ENCODE assay signal across 11 mouse cellular contexts in the genomic region with DNA sequence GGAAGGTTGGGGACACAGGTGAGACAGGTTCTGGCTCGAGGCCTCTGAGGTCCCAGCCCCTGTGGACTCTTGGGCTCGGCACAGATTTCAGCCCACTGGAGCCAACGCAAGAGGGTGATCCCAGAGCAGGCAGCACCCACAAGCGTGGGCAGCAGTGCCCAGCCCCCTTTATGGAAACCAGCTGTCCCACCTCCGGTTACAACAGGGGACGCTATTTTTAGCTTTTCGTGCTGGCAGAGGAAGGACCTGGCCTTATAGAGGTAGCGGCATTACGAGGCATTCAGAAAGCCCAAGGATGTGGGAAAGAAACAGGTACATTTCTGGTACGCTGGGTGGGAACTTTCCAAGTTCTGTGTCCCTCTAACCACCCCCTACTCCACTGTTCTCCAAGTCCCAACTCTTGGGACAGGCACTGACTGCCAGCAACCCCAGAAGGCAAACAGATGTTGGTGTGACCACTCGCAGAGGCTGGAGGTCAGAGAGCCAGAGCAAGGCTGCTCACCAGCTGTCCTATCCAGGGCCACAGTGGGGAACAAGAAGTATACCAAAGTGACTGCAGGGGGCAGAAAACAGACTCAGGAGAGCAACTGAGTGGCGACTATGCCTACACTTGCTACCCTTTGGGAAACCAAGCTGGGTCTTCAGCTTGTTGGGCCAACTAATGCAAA.
DNase-seq lines count a peak whose midpoint lies in the region; ATAC-seq and TF ChIP-seq lines count a peak whose summit lies in the region.
"Had no signal": no experiment of that assay in that cellular context is flagged by ENCODE, and none has a peak within 500 bp of the region (broad histone marks: within the 10 kb centered on the region; RNA-seq: fewer than 3 reads in every experiment).

No protein-coding gene starts in this region.

- no peak overlapping the region for H3K4me2 ChIP-seq in kidney, embryonic 14.5 days (replicated peaks; ENCODE audit: low read depth, low read length)
- no peak overlapping the region for H3K4me2 ChIP-seq in kidney, embryonic 15.5 days
- H3K4me2 ChIP-seq: embryonic facial prominence, embryonic 12.5 days; hindbrain, embryonic 12.5 days had no signal

- H3K79me2 ChIP-seq in MEL (ENCODE audit: control insufficient read depth, insufficient read depth, low read length, poor library complexity) = no peaks in the 10 kb centered on the region

- TF ChIP-seq RAD21 in MEL (IDR thresholded peaks at IDR 0.05; ENCODE audit: low read depth, low read length) = peak; percentile 13

- TF ChIP-seq EP300 in MEL (IDR thresholded peaks at IDR 0.05; ENCODE audit: low read depth in 1 of 2, low read length in 2 of 2) = no peak

- 0 out of 2 replicates have a peak, but pooled peaks have one; percentile 37 for ATAC-seq in kidney, embryonic 14.5 days (ENCODE audit: low FRiP score, low TSS enrichment)
- ATAC-seq in kidney, embryonic 15.5 days (replicated peaks; ENCODE audit: low FRiP score) = no peak

- 65% methylated on average over 12 of the region's 12 CpGs for WGBS in kidney, embryonic 14.5 days
- WGBS in kidney, embryonic 15.5 days = 60% methylated on average over 12 of the region's 12 CpGs

- H3K9me3 ChIP-seq in kidney, embryonic 14.5 days (ENCODE audit: control insufficient read depth, low read length) = no peaks in the 10 kb centered on the region
- no peaks in the 10 kb centered on the region for H3K9me3 ChIP-seq in kidney, embryonic 15.5 days (replicated peaks)
- no peaks in the 10 kb centered on the region for H3K9me3 ChIP-seq in MEL (replicated peaks; ENCODE audit: insufficient read depth, low read length)
- H3K9me3 ChIP-seq: embryonic facial prominence, embryonic 12.5 days; hindbrain, embryonic 12.5 days had no signal

- intact Hi-C loops in left cerebral cortex, postnatal 36 days (cut with DNase I) = no loop called here

- peak in 1 of 3 experiments; percentile 17; a peak in 1 of 6 replicates for TF ChIP-seq CTCF in MEL (IDR thresholded peaks at IDR 0.05 in 2 of 3, conservative IDR thresholded peaks at IDR 0.05 in 1 of 3; ENCODE audit: control insufficient read depth in 1 of 3, insufficient read depth in 1 of 3, low read depth in 2 of 3, low read length in 3 of 3, poor library complexity in 1 of 3, severe bottlenecking in 1 of 3)

- no peak overlapping the region for H3K9ac ChIP-seq in kidney, embryonic 14.5 days (ENCODE audit: low read depth, low read length)
- no peak overlapping the region for H3K9ac ChIP-seq in kidney, embryonic 15.5 days
- no peak overlapping the region for H3K9ac ChIP-seq in MEL (ENCODE audit: control insufficient read depth, low read depth, low read length, poor library complexity, severe bottlenecking)
- H3K9ac ChIP-seq: embryonic facial prominence, embryonic 12.5 days; hindbrain, embryonic 12.5 days had no signal

- H3K27ac ChIP-seq in kidney, embryonic 14.5 days (ENCODE audit: low read depth, low read length) = no peak overlapping the region
- H3K27ac ChIP-seq in kidney, embryonic 15.5 days = no peak overlapping the region
- H3K27ac ChIP-seq in MEL (ENCODE audit: control insufficient read depth, low read depth, low read length) = no peak overlapping the region
- H3K27ac ChIP-seq: embryonic facial prominence, embryonic 12.5 days; hindbrain, embryonic 12.5 days had no signal

- H3K27me3 ChIP-seq in kidney, embryonic 14.5 days (ENCODE audit: control insufficient read depth, insufficient read depth, low read length) = no peaks in the 10 kb centered on the region
- H3K27me3 ChIP-seq in kidney, embryonic 15.5 days = no peaks in the 10 kb centered on the region
- no peaks in the 10 kb centered on the region for H3K27me3 ChIP-seq in MEL (ENCODE audit: control insufficient read depth in 1 of 2, insufficient read depth in 2 of 2, low read length in 2 of 2)
- H3K27me3 ChIP-seq: embryonic facial prominence, embryonic 12.5 days; hindbrain, embryonic 12.5 days had no signal

- DNase-seq in MEL (ENCODE audit: low read depth, low spot score) = no peak
- DNase-seq in gastrocnemius, adult 8-10 months (ENCODE audit: low spot score in 2 of 2) = peak; percentile 57 to 63
- DNase-seq in heart, postnatal 4 days = peak; percentile 50
- no peak for DNase-seq in adrenal gland, postnatal 10 days
- no peak for DNase-seq in left cerebral cortex, postnatal 36 days (ENCODE audit: low spot score in 2 of 2)
- no peak for DNase-seq in kidney, adult 8-10 months
- DNase-seq: adrenal gland, postnatal 25 days had no signal

- H3K4me3 ChIP-seq in kidney, embryonic 14.5 days (ENCODE audit: low read length) = no peak overlapping the region
- H3K4me3 ChIP-seq in kidney, embryonic 15.5 days (replicated peaks) = no peak overlapping the region
- no peak overlapping the region for H3K4me3 ChIP-seq in MEL (ENCODE audit: control insufficient read depth in 1 of 2, insufficient read depth in 1 of 2, low read depth in 2 of 2, low read length in 2 of 2)
- H3K4me3 ChIP-seq: embryonic facial prominence, embryonic 12.5 days; hindbrain, embryonic 12.5 days had no signal

- no peak for TF ChIP-seq POLR2A in MEL (IDR thresholded peaks at IDR 0.05; ENCODE audit: control insufficient read depth in 1 of 2, insufficient read depth in 1 of 2, low read depth in 1 of 2, low read length in 2 of 2, poor library complexity in 1 of 2)

- no peaks in the 10 kb centered on the region; the same call in 1 of the 2 replicates for H3K4me1 ChIP-seq in kidney, embryonic 14.5 days (ENCODE audit: control insufficient read depth, insufficient read depth, low read length)
- peaks cover 17% of the 10 kb centered on the region for H3K4me1 ChIP-seq in kidney, embryonic 15.5 days
- H3K4me1 ChIP-seq in MEL (ENCODE audit: control insufficient read depth in 1 of 2, insufficient read depth in 2 of 2, low read length in 2 of 2) = no peaks in the 10 kb centered on the region

- no peaks in the 10 kb centered on the region for H3K36me3 ChIP-seq in kidney, embryonic 14.5 days (ENCODE audit: control insufficient read depth, insufficient read depth, low read length)
- peaks cover 7% of the 10 kb centered on the region; the same call in 1 of the 2 replicates for H3K36me3 ChIP-seq in kidney, embryonic 15.5 days
- H3K36me3 ChIP-seq in MEL (ENCODE audit: control insufficient read depth in 1 of 2, insufficient read depth in 2 of 2, low read length in 2 of 2) = no peaks in the 10 kb centered on the region

TF ChIP-seq in MEL, 35 proteins besides CTCF, POLR2A, EP300 and RAD21:
- TF ChIP-seq UBTF (IDR thresholded peaks at IDR 0.05; ENCODE audit: borderline replicate concordance, insufficient read depth, low read depth, low read length) (no peak), MAX (IDR thresholded peaks at IDR 0.05; ENCODE audit: low read length) (no peak), SMC3 (IDR thresholded peaks at IDR 0.05; ENCODE audit: low read depth, low read length) (peak; percentile 43)

Comparison
In these comparisons a context has a peak if more than half of its experiments do, and no peak if none do; other contexts are left out.
1. DNase-seq: peak in gastrocnemius, adult 8-10 months (2 of 2) and heart, postnatal 4 days (single experiment); none in MEL (single experiment), adrenal gland, postnatal 10 days (single experiment), left cerebral cortex, postnatal 36 days (0 of 2) and kidney, adult 8-10 months (0 of 2).